Mouse (Mus musculus): ENCODE data around the gene Aoc1.

Aoc1 gene

GRCm38 (mm10) chr6:48872596-48872995, at the start of gene Aoc1:
Gene Aoc1, plus strand, starts transcription at chr6:48872896.
- ChIA-PET POLR2A (interaction anchor here in 1 of 4 experiments (0.7 kb wide), 1 partner anchor 894 kb away, joined by 3 read pairs; no protein-coding TSS in a partner anchor), CTCF (interaction anchor here in 2 of 4 experiments (0.9 to 1.5 kb wide), 4 partner anchors 12 to 15 kb away, joined by 4 to 7 read pairs (median 6); no protein-coding TSS in a partner anchor)

- ChIA-PET POLR2A (no interaction called here), CTCF (interaction anchor here in 2 of 4 experiments (1.0 to 1.4 kb wide), 5 partner anchors 10 to 180 kb away, joined by 3 to 4 read pairs (median 3); partner anchors contain the start of gene Gimap8 (in 1 of the 2))
These were observed 47.7 kb upstream of the Aoc1 start for GRCm38 (mm10) chr6:48825016-48825415.

- POLR2A ChIA-PET, result no interaction called here
These were observed 43.7 kb upstream of the Aoc1 start for GRCm38 (mm10) chr6:48828976-48829375.

DNA sequence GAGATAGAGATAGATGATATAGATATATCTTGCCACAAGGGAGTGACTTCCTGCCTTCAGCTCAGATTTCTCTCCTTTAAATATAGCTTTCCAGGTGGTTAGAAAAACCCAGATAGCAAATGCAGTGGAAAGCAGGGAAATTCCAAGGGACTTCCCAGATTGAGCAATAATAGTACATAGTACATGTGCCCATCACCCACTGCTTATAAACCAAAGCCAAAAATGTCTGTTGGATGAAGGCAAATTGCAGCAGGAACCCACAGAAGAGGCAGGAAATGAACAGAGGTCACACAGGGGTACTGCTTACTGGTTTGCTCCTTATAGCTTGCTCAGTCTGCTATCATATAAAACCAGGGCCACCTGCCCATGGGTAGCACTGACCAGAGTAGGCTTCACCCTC, 43.0 kb upstream of the Aoc1 start:
- ChIA-PET CTCF (interaction anchor here in 2 of 4 experiments (1.0 to 1.5 kb wide), 2 partner anchors 12 kb away, joined by 3 to 5 read pairs; no protein-coding TSS in a partner anchor), POLR2A (interaction anchor here in 2 of 4 experiments (0.6 to 1.3 kb wide), 2 partner anchors 77 to 283 kb away, joined by 3 read pairs; no protein-coding TSS in a partner anchor)

More at GRCm38 (mm10) chr6:48828976-48829375, 43.7 kb upstream of the Aoc1 start:
- CTCF ChIA-PET, result interaction anchor here in 1 of 4 experiments (1.5 kb wide), 1 partner anchor 11 kb away, joined by 5 read pairs; no protein-coding TSS in a partner anchor

DNA sequence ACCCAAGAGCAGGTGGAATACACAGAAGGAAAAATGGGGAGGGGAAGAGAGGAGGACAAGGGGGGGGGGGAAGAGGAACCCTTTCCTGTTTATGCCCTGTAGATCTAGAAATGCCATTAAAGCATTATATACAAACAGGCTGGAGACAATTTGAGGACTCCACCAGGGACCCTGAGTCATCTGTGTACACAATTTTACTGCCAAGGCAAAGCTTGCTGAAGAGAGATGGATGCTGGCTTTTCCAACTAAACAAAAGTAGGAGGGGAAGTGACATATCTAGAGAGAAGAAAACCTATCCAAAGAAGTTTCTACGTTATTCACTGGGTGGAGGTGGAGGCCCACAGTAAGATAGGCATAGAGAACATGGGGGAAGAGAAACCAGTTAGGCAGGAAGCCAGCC, 42.5 kb upstream of the Aoc1 start:
- ChIA-PET CTCF (interaction anchor here in 1 of 4 experiments (1.0 kb wide), 1 partner anchor 13 kb away, joined by 3 read pairs; no protein-coding TSS in a partner anchor), POLR2A (interaction anchor here in 1 of 4 experiments (1.3 kb wide), 1 partner anchor 77 kb away, joined by 3 read pairs; no protein-coding TSS in a partner anchor)

- ChIA-PET CTCF (no interaction called here), POLR2A (no interaction called here)
These were observed 41.6 kb upstream of the Aoc1 start for GRCm38 (mm10) chr6:48831141-48831540.

DNA sequence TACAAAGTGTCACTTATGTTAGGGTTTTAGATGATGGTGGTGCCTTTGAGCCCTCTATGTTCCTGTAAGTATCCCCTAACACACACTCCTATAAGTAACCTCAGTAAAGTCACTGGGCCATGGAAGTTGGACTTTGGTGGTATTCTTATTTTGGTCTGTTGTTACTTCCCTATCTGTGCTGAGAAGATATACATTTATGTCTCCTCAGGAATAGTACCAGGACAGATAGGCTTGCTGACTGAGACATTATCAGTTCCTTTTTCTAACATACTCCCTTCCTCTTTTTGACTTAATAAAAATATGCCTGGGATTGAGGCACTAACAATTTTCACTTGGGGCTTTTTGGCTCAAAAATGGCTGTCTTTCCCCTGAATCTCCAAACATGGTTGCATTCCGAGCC, 40.3 kb upstream of the Aoc1 start:
- ChIA-PET POLR2A (no interaction called here), CTCF (interaction anchor here in 1 of 4 experiments (0.6 kb wide), 1 partner anchor 499 kb away, joined by 3 read pairs; no protein-coding TSS in a partner anchor)

DNA sequence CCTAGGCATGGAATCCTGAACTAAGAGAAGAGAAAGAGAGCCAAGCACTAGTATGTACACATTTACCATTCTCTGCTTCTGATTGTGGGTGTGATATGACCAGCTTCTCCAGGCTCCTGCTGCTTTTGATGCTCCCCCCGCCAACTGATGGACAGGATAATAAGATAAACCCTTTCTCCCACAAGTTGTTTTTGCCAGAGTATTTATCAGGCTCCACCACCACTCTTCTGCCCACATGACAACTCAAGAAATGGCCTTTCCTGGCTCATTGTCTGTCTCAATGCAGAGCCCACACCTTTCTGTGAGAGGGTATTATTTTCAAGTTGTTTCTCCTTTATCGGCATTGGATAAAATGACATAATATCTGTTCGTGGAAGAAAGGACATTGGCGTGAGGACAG, 39.2 kb upstream of the Aoc1 start:
- ChIA-PET CTCF (interaction anchor here in 1 of 4 experiments (1.4 kb wide), 1 partner anchor 16 kb away, joined by 3 read pairs; no protein-coding TSS in a partner anchor), POLR2A (no interaction called here)

GRCm38 (mm10) chr6:48835241-48835640, 37.5 kb upstream of the Aoc1 start:
- POLR2A ChIA-PET, result interaction anchor here in 1 of 4 experiments (0.6 kb wide), 1 partner anchor 159 kb away, joined by 4 read pairs; the partner anchor contains the start of gene Gimap9
- CTCF ChIA-PET, result interaction anchor here in 2 of 4 experiments (0.6 to 1.1 kb wide), 2 partner anchors 25 to 54 kb away, joined by 3 read pairs; no protein-coding TSS in a partner anchor

DNA sequence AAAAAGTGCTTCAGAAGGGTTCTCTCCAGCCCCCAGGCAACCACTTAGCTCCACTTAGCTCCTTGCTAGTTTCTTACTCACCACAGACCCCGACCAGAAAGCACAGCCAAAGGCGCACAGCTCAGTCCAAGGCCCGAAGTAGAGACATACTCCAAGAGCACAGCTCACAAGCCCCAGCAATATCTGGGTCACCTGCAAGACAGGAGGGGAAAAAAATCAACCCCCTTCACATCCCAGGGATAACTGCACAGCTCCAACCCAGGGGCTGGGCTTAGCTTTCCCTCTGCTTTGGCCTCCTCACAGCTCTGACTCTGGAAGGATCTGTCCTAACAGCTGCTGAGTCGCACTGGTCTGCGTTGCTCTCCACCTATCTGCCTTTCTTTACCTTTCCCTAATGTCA, 36.5 kb upstream of the Aoc1 start:
- POLR2A ChIA-PET, result no interaction called here
- CTCF ChIA-PET, result interaction anchor here in 3 of 4 experiments (0.6 to 1.3 kb wide), 4 partner anchors 19 to 150 kb away, joined by 4 to 6 read pairs (median 4); partner anchors contain the start of gene Svs1 (in 1 of the 3)

DNA sequence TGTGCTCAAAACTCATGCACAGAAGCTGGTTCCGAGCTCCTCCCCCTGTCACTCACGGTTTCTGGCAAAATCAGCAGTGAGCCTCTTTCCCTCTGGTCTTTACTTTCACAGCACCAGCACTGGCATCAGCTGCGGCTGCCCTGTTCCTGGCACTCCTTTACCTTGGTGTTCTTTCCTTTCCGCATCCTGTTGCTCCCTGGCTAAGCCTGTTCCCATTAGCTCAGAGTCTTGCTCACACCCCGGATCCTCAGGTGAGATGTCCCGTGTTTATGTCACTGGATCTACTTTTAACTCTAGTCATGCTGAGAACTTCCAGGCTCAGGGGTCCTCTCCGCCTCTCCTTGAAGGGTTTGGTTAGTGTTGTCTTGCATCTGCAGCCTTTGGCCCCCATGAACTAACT, 35.2 kb upstream of the Aoc1 start:
- ChIA-PET CTCF (interaction anchor here in 2 of 4 experiments (1.0 to 1.3 kb wide), 2 partner anchors 20 to 23 kb away, joined by 5 read pairs; no protein-coding TSS in a partner anchor), POLR2A (no interaction called here)

DNA sequence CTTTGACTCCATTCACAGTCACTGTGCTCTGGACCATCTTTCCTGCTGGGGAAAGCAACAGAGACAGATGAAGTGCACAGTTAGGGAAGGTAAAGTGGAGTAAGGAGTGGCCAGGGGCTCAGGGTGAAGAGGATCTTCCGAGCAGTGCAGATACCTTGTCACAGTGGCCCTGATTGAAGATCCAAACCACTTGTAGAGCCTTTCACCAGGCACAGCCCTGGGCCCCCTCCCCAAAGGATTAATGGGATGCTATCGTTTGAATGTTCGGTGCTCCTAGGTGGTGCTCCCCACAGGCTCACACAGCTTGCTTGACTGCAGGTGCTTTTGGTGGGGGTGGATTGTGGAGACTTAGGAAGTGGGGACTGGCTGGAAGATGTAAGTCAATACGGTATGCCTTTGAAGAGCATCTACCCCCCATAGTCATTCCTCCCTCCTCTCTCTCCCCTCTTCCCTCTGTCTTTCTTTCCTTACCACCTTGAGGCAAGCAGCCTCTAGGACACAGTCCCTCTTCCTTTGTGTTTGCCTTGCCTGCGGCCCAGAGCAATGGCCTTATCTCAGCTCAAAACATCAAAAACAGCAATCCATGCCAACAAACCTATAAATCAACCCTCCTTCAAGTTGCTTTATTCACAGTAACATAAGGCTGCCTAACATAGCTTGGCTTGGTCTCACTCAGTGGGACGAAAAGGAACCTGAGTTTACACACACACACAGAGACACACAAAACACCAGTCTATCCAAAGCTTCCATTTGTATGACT, 34.2 kb upstream of the Aoc1 start:
- CTCF ChIA-PET, result interaction anchor here in 1 of 4 experiments (0.7 to 1.3 kb wide), 2 partner anchors 21 to 22 kb away, joined by 3 to 5 read pairs; no protein-coding TSS in a partner anchor

GRCm38 (mm10) chr6:48840371-48840969, 32.2 kb upstream of the Aoc1 start, which contains the start of gene Tmem176a:
Gene Tmem176a, plus strand, starts transcription at chr6:48840919.
- ChIA-PET POLR2A (no interaction called here), CTCF (interaction anchor here in 3 of 4 experiments (1.0 to 1.7 kb wide), 5 partner anchors 18 to 195 kb away, joined by 3 to 8 read pairs (median 6); no protein-coding TSS in a partner anchor)

More for the DNA sequence above, 34.2 kb upstream of the Aoc1 start:
- POLR2A ChIA-PET, result no interaction called here

DNA sequence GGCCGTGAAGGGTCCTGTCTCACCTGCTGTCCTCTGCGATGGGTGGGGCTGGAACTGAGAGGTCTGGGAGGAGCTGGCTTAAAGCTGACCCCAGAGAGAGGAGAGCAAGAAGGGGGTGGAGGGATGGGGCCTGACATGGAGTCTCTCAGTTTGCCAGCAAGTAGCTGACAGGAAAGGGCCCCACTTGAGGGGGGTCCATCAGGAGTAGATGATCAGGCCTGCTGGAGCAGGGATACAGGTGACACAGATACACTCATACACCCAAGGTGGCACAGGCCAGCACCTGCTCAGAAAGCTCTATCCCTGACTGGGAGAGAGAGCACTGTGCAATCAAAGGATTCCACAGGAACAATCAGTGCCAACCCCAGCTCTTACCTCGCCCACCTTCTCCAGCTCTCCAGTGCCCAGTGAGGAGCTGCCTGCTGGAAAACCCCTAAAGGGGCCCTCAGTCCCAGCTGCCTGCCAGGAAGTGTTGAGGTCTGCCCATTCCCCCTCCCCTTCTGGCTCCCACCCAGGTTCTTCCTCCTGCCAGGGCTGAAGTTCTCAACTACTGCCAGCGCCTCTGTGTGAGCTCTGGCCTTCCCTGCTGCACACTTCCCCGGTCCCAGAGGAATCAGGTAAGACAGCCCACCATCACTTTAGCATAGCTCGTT, 31.6 kb upstream of the Aoc1 start, which contains the start of gene Tmem176b:
Gene Tmem176b, minus strand, starts transcription at position 524 of the 653 bp plus-strand sequence.
- CTCF ChIA-PET, result interaction anchor here in 3 of 4 experiments (0.6 to 1.7 kb wide), 8 partner anchors 17 to 657 kb away, joined by 3 to 8 read pairs (median 4); no protein-coding TSS in a partner anchor
- POLR2A ChIA-PET, result no interaction called here

DNA sequence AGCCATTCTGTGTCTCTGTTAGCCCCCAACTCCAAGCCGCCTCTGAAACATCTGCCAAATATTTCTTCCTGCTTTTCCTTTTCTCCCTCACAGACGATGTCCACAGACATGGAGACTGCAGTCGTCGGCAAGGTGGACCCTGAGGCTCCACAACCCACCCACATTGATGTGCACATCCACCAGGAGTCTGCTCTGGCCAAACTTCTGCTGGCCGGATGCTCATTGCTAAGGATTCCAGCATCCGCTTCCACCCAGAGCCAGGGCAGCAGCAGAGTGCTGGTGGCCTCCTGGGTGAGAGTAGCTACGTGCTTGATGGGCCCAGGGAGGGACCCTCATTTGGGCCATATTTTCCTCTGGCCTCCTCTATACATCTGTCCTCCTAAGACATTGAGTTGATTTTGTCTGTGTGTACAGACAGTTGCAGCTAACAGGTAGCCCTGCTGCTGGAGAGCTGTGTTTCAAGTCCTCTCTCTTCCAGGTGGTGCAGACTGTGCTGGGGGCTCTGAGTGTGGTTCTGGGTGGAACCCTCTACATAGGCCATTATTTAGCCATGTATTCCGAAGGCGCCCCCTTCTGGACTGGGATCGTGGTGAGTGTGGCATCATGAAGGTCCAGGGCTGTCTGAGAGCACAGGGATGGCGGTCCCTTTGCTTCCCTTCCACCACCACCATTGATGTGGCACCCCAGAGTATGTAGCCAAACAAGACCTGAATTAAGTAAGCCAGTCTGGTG, 30.4 kb upstream of the Aoc1 start:
- ChIA-PET POLR2A (no interaction called here), CTCF (interaction anchor here in 3 of 4 experiments (0.6 to 1.7 kb wide), 9 partner anchors 17 to 658 kb away, joined by 3 to 6 read pairs (median 3); no protein-coding TSS in a partner anchor)

DNA sequence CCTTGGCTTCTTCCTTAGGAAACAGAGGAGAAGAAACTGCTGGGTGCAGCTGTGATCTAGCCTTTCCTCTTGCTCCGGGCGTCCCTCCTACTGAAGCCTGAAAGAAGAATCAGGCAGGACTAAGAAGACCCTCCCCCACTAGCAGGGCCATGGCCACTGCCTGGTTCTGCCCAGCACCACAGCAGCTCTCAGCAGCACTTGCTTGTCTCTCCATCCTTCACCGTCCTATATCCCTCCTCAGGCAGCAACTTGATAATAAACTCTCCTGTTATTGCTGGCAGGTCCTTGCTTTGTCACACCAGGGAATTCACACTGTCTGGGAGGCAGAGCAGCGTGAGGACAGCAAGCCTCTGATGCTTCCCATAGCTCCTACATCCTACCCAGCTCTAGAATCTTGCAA, 27.6 kb upstream of the Aoc1 start:
- CTCF ChIA-PET, result interaction anchor here in 2 of 4 experiments (0.7 kb wide), 2 partner anchors 9 to 13 kb away, joined by 3 to 4 read pairs; no protein-coding TSS in a partner anchor
- POLR2A ChIA-PET, result no interaction called here

GRCm38 (mm10) chr6:48851820-48852491, 20.7 kb upstream of the Aoc1 start:
- CTCF ChIA-PET, result interaction anchor here (0.6 to 2.2 kb wide), 9 partner anchors 8 to 1995 kb away, joined by 3 to 15 read pairs (median 5); no protein-coding TSS in a partner anchor
- POLR2A ChIA-PET, result interaction anchor here in 2 of 4 experiments (0.6 to 0.7 kb wide), 2 partner anchors 81 to 315 kb away, joined by 3 to 5 read pairs; partner anchors contain the start of gene Gimap3 (in 1 of the 2)

Measured in embryonic stem cell, embryonic (primary cell).